Mouse (Mus musculus): ENCODE measurements around the gene H2-Ob. TPM values are rescaled to one million over a fixed set of nuclear protein-coding genes. Genes with fewer than 3 reads are reported as not detected.

Gene H2-Ob
- polyA plus RNA-seq, 1 experiment from 2014 or later, result 0.11 TPM

DNA sequence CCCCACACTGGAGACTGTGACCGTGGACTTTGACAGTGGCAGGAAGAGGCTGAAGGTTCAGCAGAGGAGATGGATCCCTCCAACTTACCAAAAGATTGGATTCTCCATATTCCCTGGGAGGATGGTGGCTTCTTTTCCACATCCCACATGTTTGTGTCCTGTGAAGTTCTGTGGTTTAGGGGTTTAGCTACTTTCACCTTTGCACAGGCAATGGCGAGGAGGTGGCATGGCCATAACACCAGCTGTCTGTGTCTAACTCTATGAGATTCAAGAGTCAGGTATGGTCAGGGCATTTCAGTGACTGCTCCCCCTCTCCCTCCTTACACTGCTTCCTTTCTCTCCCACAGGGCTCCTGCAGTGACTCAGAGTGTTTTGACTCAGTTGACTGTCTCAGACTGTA lies 30.0 kb downstream of the H2-Ob start:
- H3K27me3 ChIP-seq (replicated peaks; ENCODE audit: control insufficient read depth, insufficient read depth, low read length), result peaks cover 18% of the 10 kb centered on the region
- H3K4me3 ChIP-seq (ENCODE audit: low read depth, low read length), result no peak overlapping the region
- no peaks in the 10 kb centered on the region for H3K9me3 ChIP-seq (ENCODE audit: control insufficient read depth, low read length)
- H3K4me2 ChIP-seq (ENCODE audit: low read length), result no peak overlapping the region
- no peak for ATAC-seq (replicated peaks; ENCODE audit: low FRiP score, low TSS enrichment, low read depth)
- no peak for DNase-seq (ENCODE audit: low spot score)
- no peak overlapping the region for H3K9ac ChIP-seq (ENCODE audit: low read length)
- H3K4me1 ChIP-seq (replicated peaks; ENCODE audit: control insufficient read depth, insufficient read depth, low read length), result peaks cover 4% of the 10 kb centered on the region; the same call in 1 of the 2 replicates
- no peaks in the 10 kb centered on the region for H3K36me3 ChIP-seq (ENCODE audit: control insufficient read depth, insufficient read depth, low read length)
- H3K27ac ChIP-seq (ENCODE audit: low read depth), result no peak overlapping the region
- 89% methylated on average over 2 of the region's 2 CpGs for WGBS

DNA sequence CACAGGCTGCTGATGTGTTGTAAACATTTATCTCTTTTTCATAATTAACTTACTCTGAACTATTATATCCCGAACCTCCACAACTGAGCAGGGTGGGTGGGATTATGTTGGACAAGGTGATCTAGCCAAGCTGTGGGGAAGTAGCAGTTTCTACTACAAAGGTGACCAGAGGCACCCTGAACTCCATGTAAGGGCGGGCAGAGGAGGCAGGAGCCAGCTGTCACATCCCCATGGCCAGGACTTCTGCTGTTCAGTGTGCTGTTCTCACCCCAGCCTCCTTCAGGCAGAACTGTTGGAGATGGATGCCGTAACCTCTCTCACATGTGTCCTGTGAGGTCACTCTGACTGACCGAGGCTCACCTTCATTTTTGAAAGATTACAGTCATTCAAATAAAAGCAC lies 31.1 kb downstream of the H2-Ob start:
- no peaks in the 10 kb centered on the region for H3K9me3 ChIP-seq (ENCODE audit: control insufficient read depth, low read length)
- no peak overlapping the region for H3K4me2 ChIP-seq (ENCODE audit: low read length)
- ATAC-seq (replicated peaks; ENCODE audit: low FRiP score, low TSS enrichment, low read depth), result no peak
- no peak for DNase-seq (ENCODE audit: low spot score)
- H3K4me3 ChIP-seq (ENCODE audit: low read depth, low read length), result no peak overlapping the region
- H3K36me3 ChIP-seq (ENCODE audit: control insufficient read depth, insufficient read depth, low read length), result no peaks in the 10 kb centered on the region
- 65% methylated on average over 4 of the region's 4 CpGs for WGBS
- no peak overlapping the region for H3K9ac ChIP-seq (ENCODE audit: low read length)
- H3K27ac ChIP-seq (ENCODE audit: low read depth), result no peak overlapping the region
- H3K27me3 ChIP-seq (replicated peaks; ENCODE audit: control insufficient read depth, insufficient read depth, low read length), result peaks cover 8% of the 10 kb centered on the region
- H3K4me1 ChIP-seq (replicated peaks; ENCODE audit: control insufficient read depth, insufficient read depth, low read length), result no peaks in the 10 kb centered on the region

DNA sequence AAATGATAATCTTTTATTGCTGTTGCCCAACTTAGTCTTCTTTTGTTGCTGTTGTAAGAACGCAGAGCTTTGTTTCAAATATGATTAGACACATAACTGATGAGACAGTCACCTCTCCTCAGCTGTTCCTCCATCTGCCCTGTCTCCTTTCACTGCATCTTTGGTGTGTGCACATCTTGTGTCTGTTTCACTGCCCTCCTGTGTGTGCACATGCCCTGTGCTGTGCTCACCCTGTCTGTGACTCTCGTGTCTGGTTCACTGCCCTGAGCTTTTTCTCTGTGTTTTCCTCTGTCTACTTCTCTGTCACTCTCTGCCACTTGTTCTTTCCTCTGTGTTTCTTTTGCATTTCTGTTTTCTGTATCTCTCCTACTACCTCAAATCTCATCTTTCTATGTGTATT lies 31.5 kb downstream of the H2-Ob start:
- no peak overlapping the region for H3K4me3 ChIP-seq (ENCODE audit: low read depth, low read length)
- no peak for DNase-seq (ENCODE audit: low spot score)
- H3K36me3 ChIP-seq (ENCODE audit: control insufficient read depth, insufficient read depth, low read length), result no peaks in the 10 kb centered on the region
- H3K27me3 ChIP-seq (replicated peaks; ENCODE audit: control insufficient read depth, insufficient read depth, low read length), result peaks cover 4% of the 10 kb centered on the region
- no peak overlapping the region for H3K4me2 ChIP-seq (ENCODE audit: low read length)
- H3K9me3 ChIP-seq (ENCODE audit: control insufficient read depth, low read length), result no peaks in the 10 kb centered on the region
- H3K4me1 ChIP-seq (replicated peaks; ENCODE audit: control insufficient read depth, insufficient read depth, low read length), result no peaks in the 10 kb centered on the region
- no peak overlapping the region for H3K27ac ChIP-seq (ENCODE audit: low read depth)
- WGBS, result 71% methylated on average over 2 of the region's 2 CpGs
- ATAC-seq (replicated peaks; ENCODE audit: low FRiP score, low TSS enrichment, low read depth), result no peak
- no peak overlapping the region for H3K9ac ChIP-seq (ENCODE audit: low read length)

DNA sequence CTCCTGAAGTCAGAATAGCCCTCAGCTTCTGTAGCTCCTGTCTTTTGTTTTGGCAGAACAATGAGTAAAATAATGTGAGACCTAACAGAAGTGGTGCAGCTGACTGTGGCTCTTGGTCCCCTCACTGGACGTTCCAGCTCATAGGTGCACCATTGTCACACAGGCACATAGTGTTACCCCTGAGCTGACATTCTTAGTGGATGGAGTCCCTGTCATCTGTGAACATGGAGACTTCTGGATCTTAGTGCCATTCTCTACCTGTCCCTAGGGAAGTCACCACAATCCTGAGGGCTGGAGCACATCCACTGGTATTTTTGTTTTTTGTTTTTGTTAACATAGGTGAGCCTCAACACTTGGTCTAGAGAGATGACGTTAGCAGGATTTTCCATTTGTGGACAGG lies 32.2 kb downstream of the H2-Ob start:
- H3K4me1 ChIP-seq (replicated peaks; ENCODE audit: control insufficient read depth, insufficient read depth, low read length), result no peaks in the 10 kb centered on the region
- no peaks in the 10 kb centered on the region for H3K36me3 ChIP-seq (ENCODE audit: control insufficient read depth, insufficient read depth, low read length)
- no peaks in the 10 kb centered on the region for H3K9me3 ChIP-seq (ENCODE audit: control insufficient read depth, low read length)
- no peak for DNase-seq (ENCODE audit: low spot score)
- no peak overlapping the region for H3K27ac ChIP-seq (ENCODE audit: low read depth)
- H3K9ac ChIP-seq (ENCODE audit: low read length), result no peak overlapping the region
- H3K27me3 ChIP-seq (replicated peaks; ENCODE audit: control insufficient read depth, insufficient read depth, low read length), result no peaks in the 10 kb centered on the region
- whole genome bisulfite sequencing, result 85% methylated on average over 2 of the region's 2 CpGs
- no peak overlapping the region for H3K4me3 ChIP-seq (ENCODE audit: low read depth, low read length)
- ATAC-seq (replicated peaks; ENCODE audit: low FRiP score, low TSS enrichment, low read depth), result no peak
- H3K4me2 ChIP-seq (ENCODE audit: low read length), result no peak overlapping the region

DNA sequence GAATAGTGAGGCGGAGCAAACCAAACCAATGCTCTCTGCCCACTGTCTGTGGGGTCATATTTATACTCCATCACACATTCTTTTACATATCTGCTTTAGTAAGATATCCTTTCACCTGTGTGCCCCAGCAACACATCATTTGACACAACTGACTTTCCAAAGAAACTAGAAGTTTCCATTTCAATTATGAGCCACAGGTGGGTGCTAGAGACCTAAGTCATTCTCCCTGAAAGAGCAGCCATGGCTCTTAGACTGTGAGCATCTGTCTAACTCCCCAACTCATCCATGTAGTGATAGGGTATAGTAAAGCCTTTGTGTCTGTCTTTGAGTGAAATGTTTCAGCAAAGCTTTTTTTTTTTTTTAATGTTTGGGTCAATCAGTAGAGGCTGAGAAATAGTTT lies 33.4 kb downstream of the H2-Ob start:
- Histone ChIP-seq H3K27me3 (replicated peaks; ENCODE audit: control insufficient read depth, insufficient read depth, low read length) (no peaks in the 10 kb centered on the region), H3K4me1 (replicated peaks; ENCODE audit: control insufficient read depth, insufficient read depth, low read length) (no peaks in the 10 kb centered on the region), H3K4me2 (ENCODE audit: low read length) (no peak overlapping the region), H3K9me3 (ENCODE audit: control insufficient read depth, low read length) (0 out of 2 replicates have a peak, but pooled peaks cover 2% of the 10 kb centered on the region), H3K36me3 (ENCODE audit: control insufficient read depth, insufficient read depth, low read length) (no peaks in the 10 kb centered on the region), H3K4me3 (ENCODE audit: low read depth, low read length) (no peak overlapping the region), H3K27ac (ENCODE audit: low read depth) (no peak overlapping the region), H3K9ac (ENCODE audit: low read length) (no peak overlapping the region)
- ATAC-seq (replicated peaks; ENCODE audit: low FRiP score, low TSS enrichment, low read depth) (no peak), DNase-seq (ENCODE audit: low spot score) (no peak)
- 94% methylated on average over 1 of the region's 1 CpGs for WGBS

DNA sequence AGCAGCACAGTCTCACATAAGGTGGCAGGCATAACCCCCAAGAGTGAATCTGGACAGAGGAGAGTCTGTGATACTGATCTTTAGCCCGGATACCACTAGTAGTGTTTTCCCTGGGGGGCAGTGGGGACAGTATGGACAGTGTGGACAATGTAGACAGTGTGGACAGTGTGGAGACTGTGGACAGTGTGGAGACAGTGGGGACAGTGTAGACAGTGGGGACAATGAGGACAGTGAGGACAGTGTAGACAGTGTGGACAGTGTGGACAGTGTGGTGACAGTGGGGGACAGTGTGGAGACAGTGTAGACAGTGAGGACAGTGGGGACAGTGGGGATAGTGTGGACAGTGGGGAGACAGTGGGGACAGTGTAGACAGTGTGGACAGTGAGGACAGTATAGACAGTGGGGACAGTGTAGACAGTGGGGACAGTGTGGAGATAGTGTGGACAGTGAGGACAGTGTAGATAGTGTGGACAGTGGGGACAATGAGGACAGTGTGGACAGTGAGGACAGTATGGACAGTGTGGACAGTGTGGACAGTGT lies 41.9 kb downstream of the H2-Ob start:
- 80% methylated on average over 1 of the region's 1 CpGs for WGBS
- DNase-seq (ENCODE audit: low spot score), result no peak
- no peak overlapping the region for H3K4me2 ChIP-seq (ENCODE audit: low read length)
- H3K4me1 ChIP-seq (replicated peaks; ENCODE audit: control insufficient read depth, insufficient read depth, low read length), result no peaks in the 10 kb centered on the region
- no peaks in the 10 kb centered on the region for H3K36me3 ChIP-seq (ENCODE audit: control insufficient read depth, insufficient read depth, low read length)
- 0 out of 2 replicates have a peak, but pooled peaks cover 2% of the 10 kb centered on the region for H3K9me3 ChIP-seq (ENCODE audit: control insufficient read depth, low read length)
- H3K4me3 ChIP-seq (ENCODE audit: low read depth, low read length), result no peak overlapping the region
- H3K27ac ChIP-seq (ENCODE audit: low read depth), result no peak overlapping the region
- H3K9ac ChIP-seq (ENCODE audit: low read length), result no peak overlapping the region
- H3K27me3 ChIP-seq (replicated peaks; ENCODE audit: control insufficient read depth, insufficient read depth, low read length), result no peaks in the 10 kb centered on the region
- ATAC-seq (replicated peaks; ENCODE audit: low FRiP score, low TSS enrichment, low read depth), result no peak

DNA sequence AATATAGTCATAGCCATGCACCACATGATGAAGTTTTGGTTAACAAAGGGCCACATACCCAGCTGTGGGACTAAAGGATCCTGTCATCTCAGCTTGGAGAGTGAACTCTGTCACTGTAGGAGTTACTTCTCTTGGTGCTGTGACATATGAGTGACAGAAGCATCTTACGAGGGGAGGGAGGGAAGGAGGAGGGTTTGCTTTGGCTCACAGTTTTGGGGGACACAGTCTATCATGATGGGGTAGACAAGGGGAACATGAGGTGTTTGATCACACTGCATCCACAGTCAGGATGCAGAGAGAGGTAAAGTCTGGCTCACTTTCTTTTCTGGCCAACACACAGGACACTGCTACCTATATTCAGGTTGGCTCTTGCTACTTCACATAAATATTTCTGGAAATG lies 43.1 kb downstream of the H2-Ob start:
- Histone ChIP-seq H3K27me3 (replicated peaks; ENCODE audit: control insufficient read depth, insufficient read depth, low read length) (no peaks in the 10 kb centered on the region), H3K9ac (ENCODE audit: low read length) (no peak overlapping the region), H3K36me3 (ENCODE audit: control insufficient read depth, insufficient read depth, low read length) (no peaks in the 10 kb centered on the region), H3K9me3 (ENCODE audit: control insufficient read depth, low read length) (0 out of 2 replicates have a peak, but pooled peaks cover 2% of the 10 kb centered on the region), H3K4me1 (replicated peaks; ENCODE audit: control insufficient read depth, insufficient read depth, low read length) (no peaks in the 10 kb centered on the region), H3K27ac (ENCODE audit: low read depth) (no peak overlapping the region), H3K4me3 (ENCODE audit: low read depth, low read length) (no peak overlapping the region), H3K4me2 (ENCODE audit: low read length) (no peak overlapping the region)
- DNase-seq (ENCODE audit: low spot score), result no peak
- WGBS, result 88% methylated on average over 1 of the region's 1 CpGs
- no peak for ATAC-seq (replicated peaks; ENCODE audit: low FRiP score, low TSS enrichment, low read depth)

DNA sequence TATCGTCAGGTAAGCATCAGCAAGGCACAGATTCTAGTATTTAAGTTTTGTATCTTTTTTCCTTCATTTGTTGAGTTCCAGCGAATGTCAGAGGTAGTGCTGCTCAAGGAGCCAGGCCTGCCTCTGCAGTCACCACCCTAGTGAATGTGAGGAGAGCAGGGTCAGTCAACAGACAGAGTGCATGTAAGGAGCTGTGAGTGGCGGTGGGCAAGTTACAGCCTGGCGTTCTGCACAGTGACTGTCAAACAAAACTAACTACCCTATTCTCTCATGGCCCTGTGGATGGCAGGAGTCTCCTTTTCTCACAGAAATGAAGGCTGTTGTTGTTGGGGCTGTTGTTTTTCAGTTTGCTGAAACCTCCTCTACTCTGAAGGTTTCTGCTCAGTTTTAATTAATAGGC lies 46.7 kb downstream of the H2-Ob start:
- H3K4me3 ChIP-seq (ENCODE audit: low read depth, low read length), result no peak overlapping the region
- 73% methylated on average over 4 of the region's 4 CpGs for WGBS
- no peaks in the 10 kb centered on the region for H3K36me3 ChIP-seq (ENCODE audit: control insufficient read depth, insufficient read depth, low read length)
- no peaks in the 10 kb centered on the region for H3K27me3 ChIP-seq (replicated peaks; ENCODE audit: control insufficient read depth, insufficient read depth, low read length)
- H3K9me3 ChIP-seq (ENCODE audit: control insufficient read depth, low read length), result no peaks in the 10 kb centered on the region
- no peak overlapping the region for H3K9ac ChIP-seq (ENCODE audit: low read length)
- no peak for ATAC-seq (replicated peaks; ENCODE audit: low FRiP score, low TSS enrichment, low read depth)
- no peak overlapping the region for H3K27ac ChIP-seq (ENCODE audit: low read depth)
- no peak overlapping the region for H3K4me2 ChIP-seq (ENCODE audit: low read length)
- no peaks in the 10 kb centered on the region for H3K4me1 ChIP-seq (replicated peaks; ENCODE audit: control insufficient read depth, insufficient read depth, low read length)
- no peak for DNase-seq (ENCODE audit: low spot score)

DNA sequence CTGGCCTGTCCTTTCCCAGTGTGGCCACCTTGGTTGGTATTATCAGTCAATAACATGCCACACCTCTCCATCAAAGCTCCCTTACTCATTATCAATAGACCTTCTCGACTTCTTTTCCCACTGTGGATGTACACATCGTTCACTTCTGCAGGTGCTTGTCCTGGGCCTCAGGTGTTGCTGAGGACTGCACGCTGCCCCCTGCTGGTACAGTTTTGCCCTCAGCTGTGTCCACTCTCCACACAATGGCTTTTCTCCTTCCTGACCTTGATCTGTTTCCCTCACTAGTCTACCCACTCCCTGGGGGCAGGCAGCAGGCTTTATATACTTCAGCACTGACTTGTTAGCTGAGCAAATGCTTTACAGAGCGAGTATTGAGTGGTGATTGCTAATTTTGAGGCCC lies 47.1 kb downstream of the H2-Ob start:
- no peaks in the 10 kb centered on the region for H3K4me1 ChIP-seq (replicated peaks; ENCODE audit: control insufficient read depth, insufficient read depth, low read length)
- no peak overlapping the region for H3K9ac ChIP-seq (ENCODE audit: low read length)
- no peaks in the 10 kb centered on the region for H3K36me3 ChIP-seq (ENCODE audit: control insufficient read depth, insufficient read depth, low read length)
- no peaks in the 10 kb centered on the region for H3K27me3 ChIP-seq (replicated peaks; ENCODE audit: control insufficient read depth, insufficient read depth, low read length)
- no peak overlapping the region for H3K4me2 ChIP-seq (ENCODE audit: low read length)
- H3K9me3 ChIP-seq (ENCODE audit: control insufficient read depth, low read length), result no peaks in the 10 kb centered on the region
- DNase-seq (ENCODE audit: low spot score), result no peak
- no peak for ATAC-seq (replicated peaks; ENCODE audit: low FRiP score, low TSS enrichment, low read depth)
- H3K27ac ChIP-seq (ENCODE audit: low read depth), result no peak overlapping the region
- WGBS, result 30% methylated on average over 4 of the region's 4 CpGs
- no peak overlapping the region for H3K4me3 ChIP-seq (ENCODE audit: low read depth, low read length)

All from intestine, embryonic 14.5 days (tissue).